Mouse (Mus musculus) embryonic facial prominence, embryonic 12.5 days (tissue): Measurements from ENCODE around the gene Zbtb2. TPM values are rescaled to one million over a fixed set of nuclear protein-coding genes. Genes with fewer than 3 reads are reported as not detected.

Experiments used
- ATAC-seq: fragments of 200-750 bp; cut with Nextera tagmentation; 2 replicates; pipeline ENCODE4 v1.8.0; 2017; ENCODE audit not compliant: insufficient number of reproducible peaks, insufficient read depth, low FRiP score, low TSS enrichment
- H3K27ac ChIP-seq: fragments of 300-500 bp; sonication (generic); 2 replicates; pipeline ENCODE4 v1.5.1; 2016; ENCODE audit warnings: mild to moderate bottlenecking
- H3K27me3 ChIP-seq: fragments of 300-500 bp; sonication (generic); 2 replicates; pipeline ENCODE4 v1.6.1; 2016; ENCODE audit warnings: mild to moderate bottlenecking, moderate library complexity
- H3K36me3 ChIP-seq: fragments of 300-500 bp; sonication (generic); 2 replicates; pipeline ENCODE4 v1.6.1; 2016; ENCODE audit warnings: mild to moderate bottlenecking
- H3K4me1 ChIP-seq: fragments of 300-500 bp; sonication (generic); 2 replicates; pipeline ENCODE4 v1.6.1; 2016
- H3K4me2 ChIP-seq: fragments of 300-500 bp; sonication (generic); replicated peaks from 2 replicates; pipeline ENCODE4 v1.6.1; 2016; ENCODE audit warnings: mild to moderate bottlenecking, moderate library complexity
- H3K4me3 ChIP-seq: fragments of 300-500 bp; sonication (generic); 2 replicates; pipeline ENCODE4 v1.5.1; 2016; ENCODE audit warnings: mild to moderate bottlenecking
- H3K9ac ChIP-seq: fragments of 300-500 bp; sonication (generic); 2 replicates; pipeline ENCODE4 v1.6.1; 2016; ENCODE audit warnings: mild to moderate bottlenecking, moderate library complexity
- H3K9me3 ChIP-seq: fragments of 300-500 bp; sonication (generic); 2 replicates; pipeline ENCODE4 v1.6.1; 2016; ENCODE audit warnings: mild to moderate bottlenecking, moderate library complexity
- WGBS: fragments of 180-500 bp; shearing (Covaris S2); methylation state at CpG from one replicate; pipeline ENCODE4 v1.1.7; 2016; 5-methylcytosine and 5-hydroxymethylcytosine counted together
- polyA plus RNA-seq: library from polyadenylated mRNA; unstranded; fragments of >200 nt; fragmentation: Nextera tagmentation; extraction: Ambion mirVana; gene quantifications from 2 replicates; pipeline ENCODE4 v1.2.1, GENCODE M21; 2016

The Zbtb2 gene
- polyA plus RNA-seq, 1 experiment from 2014 or later, result 18.0 TPM

DNA sequence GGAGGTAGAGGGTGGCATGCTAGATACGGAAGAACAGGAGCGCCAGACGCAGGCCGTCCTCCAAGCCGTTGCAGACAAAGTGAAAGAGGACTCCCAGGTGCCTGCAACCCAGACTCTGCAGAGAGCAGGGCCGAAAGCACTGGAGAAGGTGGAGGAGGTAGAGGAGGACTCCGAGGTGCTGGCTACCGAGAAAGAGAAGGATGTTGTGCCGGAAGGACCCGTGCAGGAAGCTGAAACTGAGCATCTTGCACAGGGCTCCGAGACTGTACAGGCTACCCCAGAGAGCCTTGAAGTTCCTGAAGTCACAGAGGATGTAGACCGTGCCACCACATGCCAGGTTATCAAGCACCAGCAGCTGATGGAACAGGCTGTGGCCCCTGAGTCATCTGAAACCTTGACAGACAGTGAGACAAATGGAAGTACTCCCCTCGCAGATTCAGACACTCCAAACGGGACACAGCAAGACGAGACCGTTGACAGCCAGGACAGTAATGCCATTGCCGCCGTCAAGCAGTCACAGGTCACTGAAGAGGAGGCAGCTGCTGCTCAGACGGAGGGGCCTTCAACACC lies 31.9 kb downstream of the Zbtb2 start:
- ATAC-seq, result no peak
- no peak overlapping the region for H3K4me2 ChIP-seq
- H3K4me3 ChIP-seq, result no peak overlapping the region
- H3K9ac ChIP-seq, result no peak overlapping the region
- H3K4me1 ChIP-seq, result no peaks in the 10 kb centered on the region
- peaks cover 16% of the 10 kb centered on the region; the same call in 1 of the 2 replicates for H3K36me3 ChIP-seq
- H3K9me3 ChIP-seq, result no peaks in the 10 kb centered on the region
- 91% methylated on average over 19 of the region's 19 CpGs for WGBS
- no peak overlapping the region for H3K27ac ChIP-seq
- H3K27me3 ChIP-seq, result no peaks in the 10 kb centered on the region

DNA sequence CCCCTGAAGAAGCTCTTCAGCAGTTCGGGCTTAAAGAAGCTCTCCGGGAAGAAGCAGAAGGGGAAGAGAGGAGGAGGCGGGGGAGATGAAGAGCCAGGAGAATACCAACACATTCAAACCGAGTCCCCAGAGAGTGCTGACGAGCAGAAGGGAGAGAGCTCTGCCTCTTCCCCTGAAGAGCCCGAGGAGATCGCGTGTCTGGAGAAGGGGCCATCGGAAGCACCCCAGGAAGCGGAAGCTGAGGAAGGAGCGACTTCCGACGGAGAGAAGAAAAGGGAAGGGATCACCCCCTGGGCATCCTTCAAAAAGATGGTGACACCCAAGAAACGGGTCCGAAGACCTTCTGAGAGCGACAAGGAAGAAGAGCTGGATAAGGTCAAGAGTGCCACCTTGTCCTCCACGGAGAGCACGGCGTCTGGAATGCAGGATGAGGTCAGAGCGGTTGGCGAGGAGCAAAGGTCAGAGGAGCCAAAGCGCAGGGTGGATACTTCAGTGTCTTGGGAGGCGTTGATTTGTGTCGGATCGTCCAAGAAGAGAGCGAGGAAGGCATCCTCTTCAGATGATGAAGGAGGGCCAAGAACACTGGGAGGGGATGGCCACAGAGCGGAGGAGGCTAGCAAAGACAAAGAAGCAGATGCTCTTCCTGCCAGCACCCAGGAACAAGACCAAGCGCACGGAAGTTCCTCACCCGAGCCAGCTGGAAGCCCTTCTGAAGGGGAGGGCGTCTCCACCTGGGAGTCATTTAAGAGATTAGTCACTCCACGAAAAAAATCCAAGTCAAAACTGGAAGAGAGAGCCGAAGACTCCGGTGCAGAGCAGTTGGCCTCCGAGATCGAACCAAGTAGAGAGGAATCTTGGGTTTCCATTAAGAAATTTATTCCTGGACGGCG lies 33.3 kb downstream of the Zbtb2 start:
- H3K4me1 ChIP-seq, result no peaks in the 10 kb centered on the region
- H3K9ac ChIP-seq, result no peak overlapping the region
- no peaks in the 10 kb centered on the region for H3K27me3 ChIP-seq
- no peak overlapping the region for H3K27ac ChIP-seq
- H3K36me3 ChIP-seq, result peaks cover 16% of the 10 kb centered on the region; the same call in 1 of the 2 replicates
- H3K9me3 ChIP-seq, result no peaks in the 10 kb centered on the region
- no peak overlapping the region for H3K4me3 ChIP-seq
- no peak for ATAC-seq
- WGBS, result 83% methylated on average over 38 of the region's 38 CpGs
- no peak overlapping the region for H3K4me2 ChIP-seq

DNA sequence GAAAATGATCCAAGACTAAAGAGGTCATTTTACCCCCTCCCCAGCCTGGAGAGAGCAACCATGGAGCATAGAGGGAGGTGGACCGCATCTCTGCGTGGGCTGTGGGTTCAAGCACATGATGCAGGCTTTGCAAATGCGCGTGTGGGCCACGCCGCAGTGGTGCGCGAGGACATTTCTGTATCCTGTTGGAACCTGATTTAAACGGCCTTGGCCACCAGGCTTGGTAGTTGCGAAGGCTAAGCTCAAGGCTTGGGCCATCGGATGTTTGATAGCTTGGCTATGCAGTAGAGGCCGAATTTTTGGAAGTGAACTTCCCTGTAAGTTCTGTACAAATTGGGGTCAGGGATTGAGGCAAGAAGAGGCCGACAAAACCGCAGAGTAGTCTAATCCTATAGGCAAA lies 40.3 kb downstream of the Zbtb2 start:
- H3K9me3 ChIP-seq, result no peaks in the 10 kb centered on the region
- no peak overlapping the region for H3K27ac ChIP-seq
- H3K4me2 ChIP-seq, result no peak overlapping the region
- no peaks in the 10 kb centered on the region for H3K36me3 ChIP-seq
- WGBS, result 95% methylated on average over 14 of the region's 14 CpGs
- ATAC-seq, result no peak
- H3K4me3 ChIP-seq, result no peak overlapping the region
- no peak overlapping the region for H3K9ac ChIP-seq
- peaks cover 4% of the 10 kb centered on the region; the same call in 1 of the 2 replicates for H3K4me1 ChIP-seq
- no peaks in the 10 kb centered on the region for H3K27me3 ChIP-seq

DNA sequence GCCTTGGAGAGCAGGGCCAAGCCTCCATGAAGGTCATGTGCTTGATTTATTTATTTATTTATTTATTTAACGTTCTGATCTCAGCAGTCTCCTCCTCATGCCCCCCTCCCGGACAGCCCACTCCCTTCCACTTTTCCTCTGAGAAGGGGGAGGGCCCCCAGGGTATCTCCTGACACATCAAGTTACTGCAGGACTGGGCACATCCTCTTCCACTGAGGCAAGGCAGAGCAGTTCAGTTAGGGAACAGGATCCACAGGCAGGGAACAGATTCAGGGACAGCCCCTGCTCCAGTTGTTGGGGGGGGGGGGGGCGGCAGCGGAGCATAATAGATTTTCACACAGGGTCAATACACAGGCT lies 40.8 kb downstream of the Zbtb2 start:
- H3K9ac ChIP-seq, result no peak overlapping the region; the same call in 1 of the 2 replicates
- no peaks in the 10 kb centered on the region for H3K27me3 ChIP-seq
- 61% methylated on average over 4 of the region's 4 CpGs for WGBS
- peak overlapping the region; percentile 35; the same call in 1 of the 2 replicates for H3K4me3 ChIP-seq
- peaks cover 4% of the 10 kb centered on the region; the same call in 1 of the 2 replicates for H3K4me1 ChIP-seq
- ATAC-seq, result peak; percentile 72; the same call in 1 of the 2 replicates
- H3K4me2 ChIP-seq, result peak overlapping the region; percentile 56
- no peak overlapping the region for H3K27ac ChIP-seq
- no peaks in the 10 kb centered on the region for H3K9me3 ChIP-seq
- H3K36me3 ChIP-seq, result no peaks in the 10 kb centered on the region

DNA sequence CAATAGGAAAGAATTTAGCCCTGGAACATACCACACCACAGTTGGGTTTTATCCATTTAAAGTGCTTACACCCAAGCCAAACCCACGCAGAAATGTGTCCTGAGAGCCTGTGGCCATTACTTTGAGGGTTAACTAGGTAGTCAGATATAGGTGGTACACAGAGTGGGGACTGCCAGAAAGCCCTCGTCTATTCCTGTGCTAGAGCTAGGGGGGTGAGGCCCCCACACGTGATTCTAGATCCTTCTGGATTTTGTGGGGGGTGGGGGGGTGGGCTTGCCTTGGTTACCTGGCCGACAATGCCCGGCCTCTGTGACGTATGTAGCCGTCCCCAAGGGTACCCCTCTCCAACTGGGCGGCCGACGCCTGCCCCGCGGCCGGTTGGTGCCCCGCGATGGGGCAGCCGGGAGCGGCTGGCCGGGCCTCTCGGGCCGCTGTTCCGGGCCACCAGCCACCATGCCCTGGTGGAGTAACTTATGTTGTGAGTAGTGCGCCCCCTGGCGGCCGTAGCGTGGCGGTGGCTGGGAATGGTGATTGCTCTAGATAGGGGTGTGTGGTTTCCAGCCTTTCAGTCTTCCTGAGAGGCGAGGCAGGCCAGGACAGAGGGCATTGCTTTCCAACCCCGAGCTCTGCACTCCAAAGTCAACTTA lies 41.3 kb downstream of the Zbtb2 start:
- H3K27me3 ChIP-seq, result no peaks in the 10 kb centered on the region
- peak; percentile 72; the same call in 1 of the 2 replicates for ATAC-seq
- peaks cover 4% of the 10 kb centered on the region; the same call in 1 of the 2 replicates for H3K4me1 ChIP-seq
- H3K9me3 ChIP-seq, result no peaks in the 10 kb centered on the region
- H3K36me3 ChIP-seq, result no peaks in the 10 kb centered on the region
- H3K4me2 ChIP-seq, result peak overlapping the region; percentile 56
- no peak overlapping the region for H3K27ac ChIP-seq
- 5% methylated on average over 28 of the region's 28 CpGs for WGBS
- H3K4me3 ChIP-seq, result peak overlapping the region; percentile 35
- peak overlapping the region; percentile 34; the same call in 1 of the 2 replicates for H3K9ac ChIP-seq

DNA sequence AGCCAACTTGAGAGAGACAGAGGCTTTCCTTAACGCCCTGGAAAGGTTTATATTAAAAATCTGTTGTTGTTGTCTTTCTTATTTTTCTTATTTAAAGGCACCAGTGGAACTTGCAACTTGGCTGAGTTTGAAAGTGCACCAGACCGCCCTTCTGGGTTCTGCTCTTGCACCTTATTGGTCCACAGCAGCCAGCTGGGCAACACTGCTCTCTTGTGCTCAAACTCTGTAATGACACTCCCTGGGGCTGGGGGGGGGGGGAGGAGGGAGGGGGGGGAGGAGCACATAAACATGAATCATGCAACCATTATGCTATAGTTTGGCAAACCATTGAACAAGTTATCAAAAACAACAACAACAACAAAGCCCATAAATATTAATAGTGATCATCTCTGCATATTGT lies 46.5 kb downstream of the Zbtb2 start:
- Histone ChIP-seq H3K4me1 (peaks cover 17% of the 10 kb centered on the region; the same call in 1 of the 2 replicates), H3K4me3 (no peak overlapping the region), H3K36me3 (no peaks in the 10 kb centered on the region), H3K9ac (no peak overlapping the region), H3K27me3 (no peaks in the 10 kb centered on the region), H3K9me3 (no peaks in the 10 kb centered on the region), H3K4me2 (no peak overlapping the region), H3K27ac (no peak overlapping the region)
- WGBS, result 38% methylated on average over 2 of the region's 2 CpGs
- ATAC-seq, result no peak

DNA sequence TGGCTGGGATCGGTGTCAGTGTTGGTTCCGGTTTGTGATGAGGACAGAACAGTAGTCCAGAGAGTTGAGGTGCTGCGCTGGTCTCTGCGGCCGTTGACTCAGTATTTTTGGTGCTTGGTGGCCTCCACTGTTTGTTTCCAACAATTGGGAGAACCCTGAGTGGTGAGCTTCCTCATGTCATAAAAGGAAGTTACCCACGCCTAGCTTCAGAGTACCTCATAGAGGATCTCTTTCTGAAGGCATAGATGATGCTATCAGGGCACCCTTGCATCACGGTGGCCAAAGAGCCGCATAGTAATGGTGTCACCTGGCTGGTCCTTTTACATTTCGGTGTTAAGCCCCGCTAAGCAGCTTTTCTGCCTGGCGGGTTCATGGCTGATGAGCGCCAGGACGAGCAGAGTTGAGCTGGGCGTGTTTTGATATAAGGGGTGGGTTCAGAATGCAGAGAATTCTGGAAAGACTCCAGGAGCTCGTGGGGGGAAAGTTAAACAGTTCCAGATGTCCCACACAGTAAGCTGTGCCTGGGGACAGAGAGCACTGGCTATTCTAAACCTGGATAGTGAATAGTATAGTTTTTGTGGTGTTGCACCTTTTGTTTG lies 48.9 kb downstream of the Zbtb2 start:
- Histone ChIP-seq H3K4me3 (no peak overlapping the region), H3K9ac (no peak overlapping the region), H3K9me3 (no peaks in the 10 kb centered on the region), H3K27ac (peak overlapping the region; percentile 75), H3K4me1 (peaks cover 17% of the 10 kb centered on the region; the same call in 1 of the 2 replicates), H3K27me3 (no peaks in the 10 kb centered on the region), H3K4me2 (peak overlapping the region; percentile 40), H3K36me3 (no peaks in the 10 kb centered on the region)
- peak; percentile 84 for ATAC-seq
- WGBS, result 31% methylated on average over 15 of the region's 15 CpGs

DNA sequence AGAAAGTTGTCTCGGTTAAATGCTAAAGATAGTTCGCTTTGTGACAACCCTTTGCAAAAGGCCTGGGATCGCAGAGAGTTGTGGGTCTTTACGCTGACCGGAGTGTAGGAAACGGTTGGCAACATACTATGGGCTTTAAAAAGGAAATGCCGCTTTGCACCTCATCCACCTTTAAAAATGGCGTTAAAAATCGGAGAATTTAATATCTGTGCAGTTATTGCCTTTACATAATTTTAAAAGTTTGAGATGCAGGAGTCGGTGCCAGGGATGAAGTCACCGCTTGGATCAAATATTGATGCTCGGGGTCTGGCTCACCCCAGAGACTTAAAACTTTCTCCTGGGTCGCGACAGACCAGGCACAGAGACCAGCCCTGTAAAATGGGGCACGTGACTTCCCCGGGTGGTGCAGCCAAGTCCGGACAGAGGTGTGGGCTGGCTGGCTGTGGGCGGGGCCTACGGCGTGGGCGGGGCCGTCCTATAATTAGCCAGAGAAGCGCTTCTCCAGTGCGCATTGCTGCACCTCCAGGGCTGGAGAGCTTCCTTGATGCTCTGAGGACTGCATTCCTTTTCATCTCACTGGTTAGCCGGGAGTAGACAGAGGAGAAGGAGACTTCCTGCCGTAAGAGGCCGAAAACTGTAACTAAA lies 53.7 kb downstream of the Zbtb2 start:
- H3K36me3 ChIP-seq, result no peaks in the 10 kb centered on the region
- peak overlapping the region; percentile 56 for H3K4me2 ChIP-seq
- no peaks in the 10 kb centered on the region for H3K9me3 ChIP-seq
- peak overlapping the region; percentile 33 for H3K4me3 ChIP-seq
- no peaks in the 10 kb centered on the region for H3K27me3 ChIP-seq
- peaks cover 8% of the 10 kb centered on the region for H3K4me1 ChIP-seq
- H3K9ac ChIP-seq, result no peak overlapping the region; the same call in 1 of the 2 replicates
- H3K27ac ChIP-seq, result no peak overlapping the region
- WGBS, result 8% methylated on average over 27 of the region's 27 CpGs
- peak; percentile 77; the same call in 1 of the 2 replicates for ATAC-seq

DNA sequence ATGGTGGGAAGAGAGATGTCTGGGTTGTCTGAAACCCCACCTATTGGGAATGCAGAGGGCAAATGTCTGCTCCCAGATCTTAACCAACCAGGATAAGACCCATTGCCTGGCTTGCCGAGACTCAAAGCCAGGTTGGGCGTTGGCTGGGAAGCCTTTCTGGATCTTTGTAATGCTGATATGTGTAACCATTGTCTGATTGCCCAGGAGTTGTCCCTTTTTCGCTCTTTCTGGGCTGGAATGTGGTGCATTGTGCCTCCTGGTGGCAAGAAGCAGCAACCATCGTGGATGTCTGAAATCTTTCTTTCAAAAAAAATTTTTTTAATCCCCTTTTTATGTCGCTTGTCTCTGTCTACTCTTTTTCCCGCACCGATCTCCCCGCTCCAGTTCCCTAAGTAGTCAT lies 54.6 kb downstream of the Zbtb2 start:
- no peak for ATAC-seq
- Histone ChIP-seq H3K27ac (no peak overlapping the region), H3K9me3 (no peaks in the 10 kb centered on the region), H3K4me3 (0 out of 2 replicates have a peak overlapping the region, but pooled peaks have one; percentile 33), H3K4me2 (peak overlapping the region; percentile 56), H3K27me3 (no peaks in the 10 kb centered on the region), H3K36me3 (no peaks in the 10 kb centered on the region), H3K4me1 (peaks cover 4% of the 10 kb centered on the region; the same call in 1 of the 2 replicates), H3K9ac (no peak overlapping the region)
- 12% methylated on average over 8 of the region's 8 CpGs for WGBS

DNA sequence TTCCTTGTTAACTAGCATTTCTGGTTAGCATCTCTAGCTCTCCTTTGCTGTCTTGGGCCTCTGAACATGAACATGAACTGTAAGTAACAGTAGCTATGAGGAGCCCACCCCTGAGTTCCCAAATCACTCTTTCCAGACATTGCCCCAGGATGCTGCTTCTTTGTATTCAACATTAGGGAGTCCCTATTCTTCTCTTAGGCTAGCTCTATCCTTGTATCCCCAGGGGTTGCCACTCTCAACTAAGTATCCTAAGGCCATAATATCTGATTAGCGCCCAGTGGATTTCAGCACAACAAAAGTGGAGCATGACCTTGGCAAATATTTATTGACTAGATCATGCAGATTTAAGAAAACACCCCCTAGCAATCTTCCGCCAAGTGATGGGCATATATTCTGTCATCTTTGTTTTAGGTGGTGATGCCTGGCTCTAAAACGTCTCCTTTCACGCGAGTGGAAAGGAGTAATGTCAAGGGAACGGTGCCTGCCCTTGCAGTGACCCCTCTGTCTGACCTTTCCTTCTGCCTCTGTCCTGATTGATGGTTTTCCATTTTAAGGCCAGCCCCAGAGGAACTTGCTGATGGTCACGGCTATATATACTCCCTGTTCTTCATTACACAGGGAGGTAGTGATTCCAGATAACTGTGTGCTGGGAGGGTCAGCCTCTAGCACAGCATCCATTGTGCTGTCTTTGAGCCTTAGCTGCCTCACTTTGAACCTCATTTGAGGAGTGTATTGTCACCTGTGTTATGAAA lies 55.5 kb downstream of the Zbtb2 start:
- no peak overlapping the region for H3K9ac ChIP-seq
- no peak for ATAC-seq
- H3K4me1 ChIP-seq, result peaks cover 4% of the 10 kb centered on the region; the same call in 1 of the 2 replicates
- no peak overlapping the region for H3K4me2 ChIP-seq
- H3K27me3 ChIP-seq, result no peaks in the 10 kb centered on the region
- H3K27ac ChIP-seq, result no peak overlapping the region
- H3K4me3 ChIP-seq, result no peak overlapping the region
- WGBS, result 43% methylated on average over 7 of the region's 7 CpGs
- no peaks in the 10 kb centered on the region for H3K9me3 ChIP-seq
- H3K36me3 ChIP-seq, result no peaks in the 10 kb centered on the region
